Mouse (Mus musculus) myocyte (in vitro differentiated cells): ENCODE measurements around the gene Abcc12. TPM values are rescaled to one million over a fixed set of nuclear protein-coding genes. Genes with fewer than 3 reads are reported as not detected.
A peak's percentile ranks its signal among the peaks of the same experiment; 100 is the strongest.

Source experiments
- H3K27me3 ChIP-seq: one replicate; pipeline ENCODE4 v1.6.1; 2011; ENCODE audit not compliant: control insufficient read depth, insufficient read depth, insufficient read length
- H3K36me3 ChIP-seq: one replicate; pipeline ENCODE4 v1.6.1; 2011; ENCODE audit not compliant: control insufficient read depth, insufficient read depth
- H3K4me2 ChIP-seq: one replicate; pipeline ENCODE4 v1.6.1; 2011; ENCODE audit warnings: low read depth, control low read depth
- H3K4me3 ChIP-seq: one replicate; pipeline ENCODE4 v1.5.1; 2011; ENCODE audit warnings: mild to moderate bottlenecking, control low read depth, moderate library complexity
- H3K79me2 ChIP-seq: one replicate; pipeline ENCODE4 v1.6.1; 2011; ENCODE audit not compliant: control insufficient read depth, insufficient read depth
- H3ac ChIP-seq: one replicate; pipeline ENCODE4 v1.6.1; 2011; ENCODE audit not compliant: control insufficient read depth, insufficient read length
- CEBPB ChIP-seq: IDR thresholded peaks from 2 replicates; pipeline ENCODE4 v1.6.1; 2011; ENCODE audit warnings: mild to moderate bottlenecking, moderate library complexity; ENCODE audit not compliant: poor library complexity, insufficient read depth, severe bottlenecking
- E2F4 ChIP-seq: IDR thresholded peaks from one replicate; pipeline ENCODE4 v1.6.1; 2011; ENCODE audit warnings: mild to moderate bottlenecking, control low read depth, moderate library complexity; ENCODE audit not compliant: insufficient read depth
- MAX ChIP-seq: IDR thresholded peaks from one replicate; pipeline ENCODE4 v1.6.1; 2011; ENCODE audit warnings: low read depth, mild to moderate bottlenecking, control low read depth
- MYOD1 ChIP-seq, 3 experiments: IDR thresholded peaks; one replicate each; pipeline ENCODE4 v1.6.1; 2011; ENCODE audit warnings: control low read depth in 2 of 3, low read depth in 2 of 3, mild to moderate bottlenecking in 2 of 3, moderate library complexity in 1 of 3; ENCODE audit not compliant: insufficient read length in 2 of 3, control insufficient read depth in 1 of 3
- MYOG ChIP-seq, 3 experiments: IDR thresholded peaks; one replicate each; pipeline ENCODE4 v1.6.1; 2011; ENCODE audit warnings: control low read depth in 2 of 3, low read depth in 2 of 3, mild to moderate bottlenecking in 2 of 3; ENCODE audit not compliant: insufficient read length in 2 of 3, control insufficient read depth in 1 of 3, insufficient read depth in 1 of 3
- POLR2A ChIP-seq: IDR thresholded peaks from one replicate; pipeline ENCODE4 v1.6.1; 2011; ENCODE audit warnings: low read depth, mild to moderate bottlenecking, control low read depth, moderate library complexity; ENCODE audit not compliant: insufficient read length
- POLR2AphosphoS2 ChIP-seq: IDR thresholded peaks from one replicate; pipeline ENCODE4 v1.6.1; 2011; ENCODE audit warnings: low read depth, control low read depth; ENCODE audit not compliant: insufficient read length
- REST ChIP-seq: IDR thresholded peaks from one replicate; pipeline ENCODE4 v1.6.1; 2011; ENCODE audit warnings: mild to moderate bottlenecking, control low read depth, moderate library complexity; ENCODE audit not compliant: insufficient read depth, insufficient read length
- SRF ChIP-seq: IDR thresholded peaks from one replicate; pipeline ENCODE4 v1.6.1; 2011; ENCODE audit warnings: low read depth; ENCODE audit not compliant: control insufficient read depth, insufficient read length
- TCF12 ChIP-seq: IDR thresholded peaks from one replicate; pipeline ENCODE4 v1.6.1; 2011; ENCODE audit warnings: mild to moderate bottlenecking, control low read depth; ENCODE audit not compliant: poor library complexity, insufficient read depth, severe bottlenecking
- TCF3 ChIP-seq: IDR thresholded peaks from one replicate; pipeline ENCODE4 v1.6.1; 2011; ENCODE audit warnings: low read depth, control low read depth; ENCODE audit not compliant: insufficient read length
- USF1 ChIP-seq: IDR thresholded peaks from one replicate; pipeline ENCODE4 v1.6.1; 2011; ENCODE audit warnings: low read depth, mild to moderate bottlenecking, control low read depth, moderate library complexity
- polyA plus RNA-seq: library from polyadenylated mRNA; unstranded; fragments of >200 nt; fragmentation: generic; extraction: Trizol; gene quantifications from one replicate; pipeline ENCODE4 v1.2.1, GENCODE M21; 2012; ENCODE audit warnings: missing spikeins

Gene Abcc12
- polyA plus RNA-seq, 1 experiment, result not detected

- no peak for TF ChIP-seq MYOD1 (IDR thresholded peaks at IDR 0.05; ENCODE audit: control insufficient read depth in 1 of 3, insufficient read length in 2 of 3, low read depth in 2 of 3)
- TF ChIP-seq USF1, result no peak
- no peak for TF ChIP-seq REST
- no peak for TF ChIP-seq CEBPB
- Histone ChIP-seq H3K4me2 (peak overlapping the region; percentile 6), H3K4me3 (no peak overlapping the region), H3K27me3 (no peaks in the 10 kb centered on the region), H3ac (no peak overlapping the region), H3K79me2 (no peaks in the 10 kb centered on the region), H3K36me3 (no peaks in the 10 kb centered on the region)
Measured at GRCm38 (mm10) chr8:86563674-86564073, 16.8 kb downstream of the Abcc12 start.

GRCm38 (mm10) chr8:86561737-86562136 lies 18.7 kb downstream of the Abcc12 start:
- Histone ChIP-seq H3K4me2 (no peak overlapping the region), H3K79me2 (no peaks in the 10 kb centered on the region), H3K4me3 (no peak overlapping the region), H3K27me3 (peaks cover 3% of the 10 kb centered on the region), H3ac (no peak overlapping the region), H3K36me3 (no peaks in the 10 kb centered on the region)
- TF ChIP-seq TCF3 (no peak), POLR2A (no peak), USF1 (no peak), SRF (no peak), REST (no peak), E2F4 (no peak), TCF12 (no peak), MYOG (IDR thresholded peaks at IDR 0.05; ENCODE audit: control insufficient read depth in 1 of 3, insufficient read depth in 1 of 3, insufficient read length in 2 of 3, low read depth in 2 of 3) (no peak), POLR2AphosphoS2 (no peak), CEBPB (no peak), MYOD1 (IDR thresholded peaks at IDR 0.05; ENCODE audit: control insufficient read depth in 1 of 3, insufficient read length in 2 of 3, low read depth in 2 of 3) (no peak)

- no peak overlapping the region for H3K4me3 ChIP-seq
- H3K27me3 ChIP-seq, result peaks cover 3% of the 10 kb centered on the region
- no peak overlapping the region for H3ac ChIP-seq
- TF ChIP-seq TCF3 (no peak), SRF (no peak), POLR2AphosphoS2 (no peak), CEBPB (no peak), MYOD1 (IDR thresholded peaks at IDR 0.05; ENCODE audit: control insufficient read depth in 1 of 3, insufficient read length in 2 of 3, low read depth in 2 of 3) (no peak), USF1 (no peak), MAX (no peak), TCF12 (no peak), E2F4 (no peak), REST (no peak), MYOG (IDR thresholded peaks at IDR 0.05; ENCODE audit: control insufficient read depth in 1 of 3, insufficient read depth in 1 of 3, insufficient read length in 2 of 3, low read depth in 2 of 3) (no peak), POLR2A (no peak)
- no peaks in the 10 kb centered on the region for H3K79me2 ChIP-seq
- no peak overlapping the region for H3K4me2 ChIP-seq
- no peaks in the 10 kb centered on the region for H3K36me3 ChIP-seq
Measured at GRCm38 (mm10) chr8:86560688-86561065, 19.8 kb downstream of the Abcc12 start.

GRCm38 (mm10) chr8:86559947-86560687 lies 20.4 kb downstream of the Abcc12 start:
- H3K79me2 ChIP-seq, result no peaks in the 10 kb centered on the region
- no peak overlapping the region for H3K4me3 ChIP-seq
- H3K27me3 ChIP-seq, result peaks cover 3% of the 10 kb centered on the region
- no peak overlapping the region for H3ac ChIP-seq
- H3K36me3 ChIP-seq, result no peaks in the 10 kb centered on the region
- TF ChIP-seq POLR2A (no peak), CEBPB (no peak), MYOD1 (IDR thresholded peaks at IDR 0.05; ENCODE audit: control insufficient read depth in 1 of 3, insufficient read length in 2 of 3, low read depth in 2 of 3) (no peak), TCF12 (no peak), TCF3 (no peak), REST (no peak), E2F4 (no peak), MYOG (IDR thresholded peaks at IDR 0.05; ENCODE audit: control insufficient read depth in 1 of 3, insufficient read depth in 1 of 3, insufficient read length in 2 of 3, low read depth in 2 of 3) (no peak), POLR2AphosphoS2 (no peak), SRF (no peak), MAX (no peak), USF1 (no peak)
- no peak overlapping the region for H3K4me2 ChIP-seq
